Mouse (Mus musculus): ENCODE results near the gene Gmds. TPM values are rescaled to one million over a fixed set of nuclear protein-coding genes. Genes with fewer than 3 reads are reported as not detected.

Gmds gene
- polyA plus RNA-seq, 1 experiment from 2014 or later: 27.3 TPM

- Histone ChIP-seq H3K27me3 (no peaks in the 10 kb centered on the region), H3K4me2 (replicated peaks) (no peak overlapping the region), H3K27ac (peak overlapping the region; percentile 19; the same call in 1 of the 2 replicates), H3K9me3 (no peaks in the 10 kb centered on the region), H3K9ac (replicated peaks) (no peak overlapping the region), H3K4me3 (replicated peaks) (no peak overlapping the region), H3K36me3 (no peaks in the 10 kb centered on the region), H3K4me1 (replicated peaks) (peaks cover 6% of the 10 kb centered on the region; the same call in 1 of the 2 replicates)
- WGBS: 10% methylated on average over 3 of the region's 3 CpGs
- ATAC-seq: peak; percentile 93
Observed at GRCm38 (mm10) chr13:32179906-32180305, 158.6 kb downstream of the Gmds start.

GRCm38 (mm10) chr13:32178682-32179081, 159.9 kb downstream of the Gmds start:
- 98% methylated on average over 1 of the region's 1 CpGs for WGBS
- H3K4me1 ChIP-seq (replicated peaks): peaks cover 6% of the 10 kb centered on the region; the same call in 1 of the 2 replicates
- H3K4me3 ChIP-seq (replicated peaks): no peak overlapping the region
- no peak for ATAC-seq
- no peak overlapping the region for H3K9ac ChIP-seq (replicated peaks)
- H3K27ac ChIP-seq: no peak overlapping the region
- no peak overlapping the region for H3K4me2 ChIP-seq (replicated peaks)
- H3K36me3 ChIP-seq: no peaks in the 10 kb centered on the region
- no peaks in the 10 kb centered on the region for H3K9me3 ChIP-seq
- H3K27me3 ChIP-seq: no peaks in the 10 kb centered on the region

GRCm38 (mm10) chr13:32177852-32178453, 160.6 kb downstream of the Gmds start:
- Histone ChIP-seq H3K9me3 (no peaks in the 10 kb centered on the region), H3K4me1 (replicated peaks) (peaks cover 6% of the 10 kb centered on the region; the same call in 1 of the 2 replicates), H3K4me3 (replicated peaks) (no peak overlapping the region), H3K27ac (no peak overlapping the region), H3K4me2 (replicated peaks) (no peak overlapping the region), H3K27me3 (no peaks in the 10 kb centered on the region), H3K9ac (replicated peaks) (no peak overlapping the region), H3K36me3 (no peaks in the 10 kb centered on the region)
- no peak for ATAC-seq
- WGBS: 76% methylated on average over 2 of the region's 2 CpGs

- Histone ChIP-seq H3K27ac (no peak overlapping the region), H3K4me1 (replicated peaks) (peaks cover 5% of the 10 kb centered on the region; the same call in 1 of the 2 replicates), H3K9me3 (no peaks in the 10 kb centered on the region), H3K4me2 (replicated peaks) (no peak overlapping the region), H3K9ac (replicated peaks) (no peak overlapping the region), H3K36me3 (no peaks in the 10 kb centered on the region), H3K27me3 (no peaks in the 10 kb centered on the region), H3K4me3 (replicated peaks) (no peak overlapping the region)
- WGBS: 91% methylated on average over 2 of the region's 2 CpGs
- ATAC-seq: no peak
Observed at GRCm38 (mm10) chr13:32175028-32175427, 163.5 kb downstream of the Gmds start.

GRCm38 (mm10) chr13:32169173-32169572, 169.4 kb downstream of the Gmds start:
- Histone ChIP-seq H3K4me3 (replicated peaks) (no peak overlapping the region), H3K9ac (replicated peaks) (no peak overlapping the region), H3K36me3 (no peaks in the 10 kb centered on the region), H3K9me3 (no peaks in the 10 kb centered on the region), H3K4me2 (replicated peaks) (no peak overlapping the region), H3K4me1 (replicated peaks) (peaks cover 4% of the 10 kb centered on the region; the same call in 1 of the 2 replicates), H3K27me3 (no peaks in the 10 kb centered on the region), H3K27ac (no peak overlapping the region)
- 42% methylated on average over 5 of the region's 5 CpGs for WGBS
- ATAC-seq: 0 out of 2 replicates have a peak, but pooled peaks have one; percentile 34

GRCm38 (mm10) chr13:32167806-32168205, 170.7 kb downstream of the Gmds start:
- Histone ChIP-seq H3K36me3 (no peaks in the 10 kb centered on the region), H3K4me3 (replicated peaks) (no peak overlapping the region), H3K4me2 (replicated peaks) (no peak overlapping the region), H3K4me1 (replicated peaks) (peaks cover 4% of the 10 kb centered on the region; the same call in 1 of the 2 replicates), H3K27me3 (no peaks in the 10 kb centered on the region), H3K9me3 (no peaks in the 10 kb centered on the region), H3K27ac (no peak overlapping the region), H3K9ac (replicated peaks) (no peak overlapping the region)
- WGBS: 88% methylated on average over 6 of the region's 6 CpGs
- ATAC-seq: no peak

GRCm38 (mm10) chr13:32165581-32165980, 173.0 kb downstream of the Gmds start:
- Histone ChIP-seq H3K4me2 (replicated peaks) (no peak overlapping the region), H3K27me3 (no peaks in the 10 kb centered on the region), H3K4me1 (replicated peaks) (peaks cover 4% of the 10 kb centered on the region; the same call in 1 of the 2 replicates), H3K9me3 (no peaks in the 10 kb centered on the region), H3K27ac (no peak overlapping the region), H3K36me3 (no peaks in the 10 kb centered on the region), H3K9ac (replicated peaks) (no peak overlapping the region), H3K4me3 (replicated peaks) (no peak overlapping the region)
- WGBS: 35% methylated on average over 2 of the region's 2 CpGs
- ATAC-seq: no peak

GRCm38 (mm10) chr13:32161567-32161966, 177.0 kb downstream of the Gmds start:
- Histone ChIP-seq H3K4me2 (replicated peaks) (no peak overlapping the region), H3K9me3 (no peaks in the 10 kb centered on the region), H3K27ac (no peak overlapping the region), H3K27me3 (no peaks in the 10 kb centered on the region), H3K9ac (replicated peaks) (no peak overlapping the region), H3K4me1 (replicated peaks) (no peaks in the 10 kb centered on the region), H3K36me3 (no peaks in the 10 kb centered on the region), H3K4me3 (replicated peaks) (no peak overlapping the region)
- no peak for ATAC-seq
- 68% methylated on average over 2 of the region's 2 CpGs for WGBS

GRCm38 (mm10) chr13:32158240-32158639, 180.3 kb downstream of the Gmds start:
- H3K27me3 ChIP-seq: no peaks in the 10 kb centered on the region
- H3K9ac ChIP-seq (replicated peaks): no peak overlapping the region
- WGBS: 76% methylated on average over 2 of the region's 2 CpGs
- H3K4me3 ChIP-seq (replicated peaks): no peak overlapping the region
- H3K36me3 ChIP-seq: no peaks in the 10 kb centered on the region
- no peaks in the 10 kb centered on the region for H3K4me1 ChIP-seq (replicated peaks)
- H3K27ac ChIP-seq: no peak overlapping the region
- no peak for ATAC-seq
- no peaks in the 10 kb centered on the region for H3K9me3 ChIP-seq
- H3K4me2 ChIP-seq (replicated peaks): no peak overlapping the region

GRCm38 (mm10) chr13:32145916-32146315, 192.6 kb downstream of the Gmds start:
- Histone ChIP-seq H3K36me3 (no peaks in the 10 kb centered on the region), H3K27ac (no peak overlapping the region), H3K4me1 (replicated peaks) (no peaks in the 10 kb centered on the region), H3K9me3 (no peaks in the 10 kb centered on the region), H3K27me3 (no peaks in the 10 kb centered on the region), H3K9ac (replicated peaks) (no peak overlapping the region), H3K4me3 (replicated peaks) (no peak overlapping the region), H3K4me2 (replicated peaks) (no peak overlapping the region)
- ATAC-seq: no peak
- WGBS: 65% methylated on average over 1 of the region's 1 CpGs

GRCm38 (mm10) chr13:32145179-32145578, 193.4 kb downstream of the Gmds start:
- Histone ChIP-seq H3K9me3 (no peaks in the 10 kb centered on the region), H3K27me3 (no peaks in the 10 kb centered on the region), H3K4me1 (replicated peaks) (no peaks in the 10 kb centered on the region), H3K36me3 (no peaks in the 10 kb centered on the region), H3K27ac (no peak overlapping the region), H3K4me3 (replicated peaks) (no peak overlapping the region), H3K4me2 (replicated peaks) (no peak overlapping the region), H3K9ac (replicated peaks) (no peak overlapping the region)
- WGBS: 59% methylated on average over 2 of the region's 2 CpGs
- no peak for ATAC-seq

GRCm38 (mm10) chr13:32143651-32144050, 194.9 kb downstream of the Gmds start:
- 82% methylated on average over 3 of the region's 3 CpGs for WGBS
- Histone ChIP-seq H3K27me3 (no peaks in the 10 kb centered on the region), H3K4me2 (replicated peaks) (no peak overlapping the region), H3K4me1 (replicated peaks) (no peaks in the 10 kb centered on the region), H3K9ac (replicated peaks) (no peak overlapping the region), H3K36me3 (no peaks in the 10 kb centered on the region), H3K9me3 (no peaks in the 10 kb centered on the region), H3K4me3 (replicated peaks) (no peak overlapping the region), H3K27ac (no peak overlapping the region)
- ATAC-seq: no peak
